Mouse (Mus musculus) limb, embryonic 11.5 days (tissue): ENCODE results near the gene Erich2. TPM values are rescaled to one million over a fixed set of nuclear protein-coding genes. Genes with fewer than 3 reads are reported as not detected.

Source experiments
- ATAC-seq: fragments of 200-750 bp; cut with Nextera tagmentation; 2 replicates; pipeline ENCODE4 v1.8.0; 2017; ENCODE audit warnings: low read depth; ENCODE audit not compliant: insufficient number of reproducible peaks, low FRiP score, low TSS enrichment
- DNase-seq: peaks from one replicate; pipeline ENCODE4 v3.0.0-alpha.2; 2015; ENCODE audit warnings: low spot score
- H3K27ac ChIP-seq: fragments of 300-500 bp; sonication (generic); replicated peaks from 2 replicates; pipeline ENCODE4 v1.5.1; 2014; ENCODE audit warnings: low read depth, mild to moderate bottlenecking, low read length
- H3K27me3 ChIP-seq: fragments of 300-500 bp; sonication (generic); 2 replicates; pipeline ENCODE4 v1.6.1; 2014; ENCODE audit warnings: mild to moderate bottlenecking, low read length, mixed read lengths; ENCODE audit not compliant: control insufficient read depth, insufficient read depth
- H3K36me3 ChIP-seq: fragments of 300-500 bp; sonication (generic); 2 replicates; pipeline ENCODE4 v1.6.1; 2014; ENCODE audit warnings: mild to moderate bottlenecking, low read length, moderate library complexity, mixed read lengths; ENCODE audit not compliant: control insufficient read depth, insufficient read depth
- H3K4me1 ChIP-seq: fragments of 300-500 bp; sonication (generic); 2 replicates; pipeline ENCODE4 v1.6.1; 2014; ENCODE audit warnings: low read length, mixed read lengths; ENCODE audit not compliant: control insufficient read depth, insufficient read depth
- H3K4me2 ChIP-seq: fragments of 300-500 bp; sonication (generic); 2 replicates; pipeline ENCODE4 v1.6.1; 2014; ENCODE audit warnings: low read depth, mild to moderate bottlenecking, moderate library complexity; ENCODE audit not compliant: severe bottlenecking
- H3K4me3 ChIP-seq: fragments of 300-500 bp; sonication (generic); 2 replicates; pipeline ENCODE4 v1.5.1; 2014; ENCODE audit warnings: low read depth, low read length
- H3K9ac ChIP-seq: fragments of 300-500 bp; sonication (generic); 2 replicates; pipeline ENCODE4 v1.6.1; 2014; ENCODE audit warnings: mild to moderate bottlenecking, low read length
- H3K9me3 ChIP-seq: fragments of 300-500 bp; sonication (generic); 2 replicates; pipeline ENCODE4 v1.6.1; 2016; ENCODE audit warnings: low read length; ENCODE audit not compliant: control insufficient read depth
- WGBS: fragments of 180-500 bp; shearing (Covaris S2); extraction: QIAGEN DNeasy Blood & Tissue Kit; methylation state at CpG from one replicate; pipeline ENCODE4 v1.1.7; 2014; 5-methylcytosine and 5-hydroxymethylcytosine counted together
- polyA plus RNA-seq: library from polyadenylated mRNA; unstranded; fragments of >200 nt; fragmentation: Nextera tagmentation; extraction: Ambion mirVana; gene quantifications from 2 replicates; pipeline ENCODE4 v1.2.1, GENCODE M21; 2014

The Erich2 gene
- polyA plus RNA-seq = 0.33 TPM in 1 of 2 replicates, not detected in the other

DNA sequence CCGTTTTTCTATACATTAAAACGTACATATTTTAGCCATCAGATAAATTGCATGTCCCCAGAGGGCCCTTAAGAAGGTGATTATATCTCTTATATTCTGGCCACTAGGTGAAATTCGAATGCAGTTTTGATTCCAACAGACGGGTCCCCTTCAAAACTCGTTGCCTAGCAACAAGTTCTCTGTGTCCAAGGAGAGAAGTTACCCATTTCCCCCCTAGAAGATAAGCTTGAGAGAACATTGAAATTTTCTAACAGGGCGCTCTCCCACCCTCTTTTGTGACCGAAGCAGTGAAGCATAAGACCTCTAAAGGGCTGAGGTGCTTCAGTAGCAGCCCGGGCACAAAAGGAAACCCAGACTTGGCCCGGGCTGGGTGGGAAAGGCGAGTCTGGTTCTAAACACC, at the start of gene Erich2:
Erich2 (plus strand) TSS at position 324 of the 400 bp plus-strand sequence.
- Histone ChIP-seq H3K36me3 (no peaks in the 10 kb centered on the region), H3K4me3 (peak within 1 kb of the TSS; percentile 44), H3K4me1 (no peaks in the 10 kb centered on the region), H3K27ac (no peak within 1 kb of the TSS), H3K4me2 (peak within 1 kb of the TSS; percentile 81), H3K9me3 (no peaks in the 10 kb centered on the region), H3K27me3 (no peaks in the 10 kb centered on the region), H3K9ac (peak within 1 kb of the TSS; percentile 40)
- 0 out of 2 replicates have a peak, but pooled peaks have one; percentile 7 for ATAC-seq
- WGBS = 27% methylated on average over 10 of the region's 10 CpGs
- DNase-seq = no peak

DNA sequence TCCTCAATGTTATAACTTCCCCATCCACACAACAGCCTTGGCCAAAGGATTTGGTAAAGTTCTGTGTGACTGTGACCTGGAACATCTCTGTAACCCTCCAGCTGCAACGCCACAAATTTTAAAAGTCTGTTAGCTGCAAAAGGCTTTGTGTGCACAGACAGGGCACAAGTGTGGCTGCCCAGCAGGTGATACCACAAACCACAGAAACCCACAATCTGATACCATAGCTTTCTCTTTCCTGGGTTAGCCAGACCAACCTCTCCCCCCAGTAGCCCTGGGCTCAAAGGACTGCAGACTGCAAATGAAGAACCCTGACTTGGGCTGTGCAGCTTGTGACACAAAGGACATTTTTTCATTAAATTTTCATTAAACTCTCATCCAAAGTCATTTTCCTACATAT, 45.0 kb upstream of the Erich2 start:
- WGBS = 91% methylated on average over 1 of the region's 1 CpGs
- H3K27me3 ChIP-seq = no peaks in the 10 kb centered on the region
- no peaks in the 10 kb centered on the region for H3K9me3 ChIP-seq
- ATAC-seq = no peak
- H3K4me3 ChIP-seq = no peak overlapping the region
- no peaks in the 10 kb centered on the region for H3K4me1 ChIP-seq
- no peak overlapping the region for H3K27ac ChIP-seq
- no peaks in the 10 kb centered on the region for H3K36me3 ChIP-seq
- H3K4me2 ChIP-seq = no peak overlapping the region
- no peak for DNase-seq
- H3K9ac ChIP-seq = no peak overlapping the region

GRCm38 (mm10) chr2:70471136-70471535, 37.5 kb upstream of the Erich2 start:
- Histone ChIP-seq H3K27me3 (peaks cover 45% of the 10 kb centered on the region), H3K9ac (no peak overlapping the region), H3K9me3 (no peaks in the 10 kb centered on the region)

DNA sequence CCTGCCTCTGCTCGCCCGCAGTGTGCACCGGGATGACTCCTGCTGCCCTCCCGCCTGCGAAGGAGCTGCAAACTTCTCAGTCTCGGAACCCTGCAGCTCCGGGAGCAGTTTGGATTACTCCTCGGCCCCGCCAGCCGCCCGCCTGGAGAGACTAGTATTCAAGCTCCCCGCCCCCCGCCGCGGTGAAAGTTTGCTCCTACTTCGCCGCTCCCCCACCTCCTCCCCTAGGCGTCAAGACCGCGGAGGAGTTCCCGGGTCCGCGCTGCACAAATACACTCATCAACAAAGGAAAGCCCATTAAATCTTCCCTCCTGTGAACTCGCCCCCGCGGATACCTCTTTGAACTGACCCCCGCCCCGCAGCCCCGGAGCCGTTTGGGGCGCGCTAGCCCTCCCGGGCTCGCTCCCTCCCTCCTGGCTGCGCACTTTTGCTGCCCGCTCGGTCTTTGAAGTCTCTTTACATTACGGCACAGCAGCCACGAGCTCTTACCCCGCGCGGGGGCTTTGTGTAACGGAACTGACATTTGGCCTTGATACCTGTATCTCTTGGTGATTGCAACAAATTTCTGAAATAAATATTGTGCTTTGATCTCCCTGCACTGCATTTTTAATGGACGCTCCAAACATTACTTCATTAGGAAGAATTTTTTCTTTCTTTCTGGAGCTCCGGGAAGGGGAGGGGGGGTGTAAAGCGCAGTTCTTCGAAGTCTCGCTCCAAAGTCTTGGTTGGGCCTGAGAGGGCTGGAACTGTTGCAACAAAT, 36.6 kb upstream of the Erich2 start:
- peak overlapping the region; percentile 34 for H3K4me3 ChIP-seq
- peak; percentile 71 for DNase-seq
- peaks cover 12% of the 10 kb centered on the region for H3K4me1 ChIP-seq
- no peak overlapping the region for H3K27ac ChIP-seq
- H3K36me3 ChIP-seq = no peaks in the 10 kb centered on the region
- H3K27me3 ChIP-seq = peaks cover 54% of the 10 kb centered on the region
- WGBS = under 1% methylated on average over 47 of the region's 48 CpGs
- H3K9ac ChIP-seq = peak overlapping the region; percentile 24; the same call in 1 of the 2 replicates
- no peak; the same call in 1 of the 2 replicates for ATAC-seq
- no peaks in the 10 kb centered on the region for H3K9me3 ChIP-seq
- H3K4me2 ChIP-seq = peak overlapping the region; percentile 75

More at GRCm38 (mm10) chr2:70471136-70471535, 37.5 kb upstream of the Erich2 start:
- 6% methylated on average over 5 of the region's 5 CpGs for WGBS
- ATAC-seq (no peak), DNase-seq (peak; percentile 39)
- Histone ChIP-seq H3K27ac (no peak overlapping the region), H3K4me3 (no peak overlapping the region), H3K4me1 (peaks cover 8% of the 10 kb centered on the region; the same call in 1 of the 2 replicates), H3K36me3 (no peaks in the 10 kb centered on the region), H3K4me2 (no peak overlapping the region)

DNA sequence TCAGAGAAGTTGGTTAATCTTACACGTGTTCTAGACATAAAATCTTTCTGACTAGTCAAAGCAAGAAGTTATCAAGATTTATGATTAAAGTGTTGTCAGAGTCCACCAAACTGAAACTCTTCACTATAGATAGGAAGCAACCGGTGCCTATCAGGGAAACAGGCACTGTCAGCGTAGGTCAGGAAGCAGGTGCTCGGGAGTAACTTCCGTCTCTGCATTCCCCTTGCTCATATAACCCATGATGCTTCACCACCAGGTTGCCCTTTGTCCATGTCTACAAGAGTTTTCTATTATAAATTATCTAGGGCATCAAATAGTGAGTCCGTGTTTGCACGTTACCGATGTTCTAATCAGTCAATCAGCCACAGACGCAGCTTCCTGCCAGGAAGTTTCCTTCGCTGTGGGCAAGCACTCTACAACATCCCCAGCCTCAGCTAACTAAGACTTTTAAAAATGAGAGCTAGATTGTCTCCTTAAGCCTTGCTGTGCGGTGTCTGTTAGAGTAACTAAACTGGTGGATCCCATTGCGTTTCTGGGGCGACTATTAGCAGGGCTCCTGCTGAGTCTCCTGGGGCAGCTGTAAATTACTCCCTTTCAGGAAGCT, 10.8 kb upstream of the Erich2 start:
- no peak overlapping the region for H3K9ac ChIP-seq
- no peak overlapping the region for H3K27ac ChIP-seq
- no peak overlapping the region for H3K4me3 ChIP-seq
- H3K36me3 ChIP-seq = no peaks in the 10 kb centered on the region
- H3K4me2 ChIP-seq = no peak overlapping the region
- 31% methylated on average over 13 of the region's 13 CpGs for WGBS
- H3K9me3 ChIP-seq = no peaks in the 10 kb centered on the region
- DNase-seq (no peak), ATAC-seq (no peak)
- H3K4me1 ChIP-seq = peaks cover 4% of the 10 kb centered on the region; the same call in 1 of the 2 replicates
- no peaks in the 10 kb centered on the region for H3K27me3 ChIP-seq

- Histone ChIP-seq H3K36me3 (no peaks in the 10 kb centered on the region), H3K4me2 (no peak overlapping the region), H3K27me3 (no peaks in the 10 kb centered on the region), H3K9me3 (no peaks in the 10 kb centered on the region), H3K9ac (no peak overlapping the region), H3K27ac (no peak overlapping the region), H3K4me1 (peaks cover under 1% of the 10 kb centered on the region; the same call in 1 of the 2 replicates), H3K4me3 (no peak overlapping the region)
- DNase-seq (no peak), ATAC-seq (no peak)
- WGBS = 85% methylated on average over 10 of the region's 10 CpGs
Measured at GRCm38 (mm10) chr2:70503436-70503835, 5.2 kb upstream of the Erich2 start.

GRCm38 (mm10) chr2:70505229-70505628, 3.4 kb upstream of the Erich2 start:
- Histone ChIP-seq H3K4me1 (no peaks in the 10 kb centered on the region), H3K4me2 (no peak overlapping the region), H3K9ac (no peak overlapping the region), H3K36me3 (no peaks in the 10 kb centered on the region), H3K27me3 (no peaks in the 10 kb centered on the region), H3K9me3 (no peaks in the 10 kb centered on the region), H3K27ac (no peak overlapping the region), H3K4me3 (no peak overlapping the region)
- no peak for DNase-seq
- 42% methylated on average over 1 of the region's 1 CpGs for WGBS
- no peak for ATAC-seq

DNA sequence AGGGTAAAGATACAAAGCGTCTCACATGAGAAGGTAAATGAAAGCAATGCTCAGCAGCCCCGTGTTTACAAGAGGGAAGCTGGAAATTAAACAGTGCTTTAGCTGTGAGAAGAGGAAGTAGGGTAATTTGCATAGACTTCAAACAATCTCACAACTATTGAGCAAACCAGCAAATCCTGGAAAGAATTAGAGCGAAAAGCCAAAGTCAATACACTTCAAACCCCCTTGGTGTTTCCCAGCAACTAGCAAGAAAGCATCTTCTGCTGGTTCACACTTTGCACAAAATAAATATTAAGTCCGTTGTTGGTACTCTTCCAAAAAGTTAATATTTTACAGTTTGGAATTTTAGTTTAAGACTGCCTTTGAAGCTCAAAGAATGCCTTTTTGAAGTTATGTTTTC, 2.7 kb upstream of the Erich2 start:
- no peaks in the 10 kb centered on the region for H3K4me1 ChIP-seq
- H3K36me3 ChIP-seq = no peaks in the 10 kb centered on the region
- WGBS = 32% methylated on average over 4 of the region's 4 CpGs
- H3K27me3 ChIP-seq = no peaks in the 10 kb centered on the region
- no peak overlapping the region for H3K4me2 ChIP-seq
- H3K4me3 ChIP-seq = no peak overlapping the region
- DNase-seq (no peak), ATAC-seq (no peak)
- H3K9me3 ChIP-seq = no peaks in the 10 kb centered on the region
- no peak overlapping the region for H3K27ac ChIP-seq
- no peak overlapping the region for H3K9ac ChIP-seq
